Mouse (Mus musculus) lung, postnatal 14 days (tissue): Measurements from ENCODE around the gene Hist1h3d.
"Not testable (repeated sequence)": the region's sequence is repeated elsewhere in the genome, so short reads cannot be mapped to it uniquely, and the experiment has no call there.

Experiments
- DNase-seq: peaks from one replicate; pipeline ENCODE4 v3.0.0; 2021

Hist1h3d gene

GRCm38 (mm10) chr13:23542225-23542980 lies 33.2 kb upstream of the Hist1h3d start:
- not testable (repeated sequence) for DNase-seq

GRCm38 (mm10) chr13:23542999-23543607 lies 32.5 kb upstream of the Hist1h3d start, which contains the start of gene Hist1h2bh:
Gene Hist1h2bh (minus strand): TSS chr13:23543392.
- DNase-seq, result peak; percentile 56

- peak; percentile 68 for DNase-seq
These were observed 31.4 kb upstream of the Hist1h3d start, which contains the start of gene Hist1h3f for GRCm38 (mm10) chr13:23543965-23544786. Gene Hist1h3f (plus strand): TSS chr13:23544052.

GRCm38 (mm10) chr13:23544787-23545120 lies 30.8 kb upstream of the Hist1h3d start:
- not testable (repeated sequence) for DNase-seq

- DNase-seq, result no peak
These were observed 28.9 kb upstream of the Hist1h3d start for GRCm38 (mm10) chr13:23546694-23547093.

GRCm38 (mm10) chr13:23550761-23551145 lies 24.8 kb upstream of the Hist1h3d start:
- DNase-seq, result no peak

- peak; percentile 82 for DNase-seq
These were observed 24.3 kb upstream of the Hist1h3d start, which contains the start of gene Hist1h4f for GRCm38 (mm10) chr13:23551146-23551834. Gene Hist1h4f (minus strand): TSS chr13:23551648.

- no peak for DNase-seq
These were observed 23.3 kb upstream of the Hist1h3d start for GRCm38 (mm10) chr13:23551931-23552914.

DNA sequence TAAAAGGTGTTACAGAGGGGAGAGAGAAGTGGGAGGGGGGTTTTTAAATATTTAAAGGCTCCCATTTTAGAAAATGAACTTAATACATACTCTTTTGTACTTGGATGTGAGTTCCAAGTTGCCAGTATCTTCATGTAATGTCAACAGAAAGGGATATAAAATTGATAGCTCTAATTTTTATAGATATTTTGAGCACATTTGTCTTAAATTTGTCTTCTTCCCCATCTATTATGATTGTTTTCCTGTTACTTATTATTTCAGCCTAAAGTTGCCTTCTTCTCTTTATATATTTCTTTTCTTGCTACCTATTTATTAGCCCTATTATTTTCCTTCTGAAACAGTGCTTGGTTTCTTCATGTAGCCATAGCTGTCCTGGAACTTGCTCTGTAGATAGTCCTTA lies 22.6 kb upstream of the Hist1h3d start, which contains the start of gene Hist1h1d:
Hist1h1d (plus strand) TSS at position 301 of the 400 bp plus-strand sequence.
- DNase-seq, result no peak

DNA sequence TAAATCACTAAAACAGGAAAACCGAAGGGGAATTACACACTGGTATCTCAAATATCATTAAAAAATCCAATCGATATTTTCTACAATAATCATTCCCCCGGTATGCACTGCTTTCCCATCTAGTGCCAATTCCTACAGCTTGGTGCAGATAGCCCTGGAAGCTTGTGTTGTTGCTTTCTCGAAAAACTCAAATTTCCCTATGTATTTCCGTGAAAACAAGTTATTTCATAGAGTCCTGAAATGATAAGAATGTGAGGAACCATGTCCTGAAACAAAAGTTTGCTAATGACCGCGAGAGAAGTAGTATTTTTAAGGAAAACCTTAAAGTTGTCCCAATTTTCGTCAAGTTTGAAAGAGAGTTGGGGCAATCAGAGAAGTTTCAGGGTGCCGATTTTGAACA lies 21.2 kb upstream of the Hist1h3d start:
- no peak for DNase-seq

- DNase-seq, result peak; percentile 70
These were observed 20.4 kb upstream of the Hist1h3d start for GRCm38 (mm10) chr13:23554925-23555838.

DNA sequence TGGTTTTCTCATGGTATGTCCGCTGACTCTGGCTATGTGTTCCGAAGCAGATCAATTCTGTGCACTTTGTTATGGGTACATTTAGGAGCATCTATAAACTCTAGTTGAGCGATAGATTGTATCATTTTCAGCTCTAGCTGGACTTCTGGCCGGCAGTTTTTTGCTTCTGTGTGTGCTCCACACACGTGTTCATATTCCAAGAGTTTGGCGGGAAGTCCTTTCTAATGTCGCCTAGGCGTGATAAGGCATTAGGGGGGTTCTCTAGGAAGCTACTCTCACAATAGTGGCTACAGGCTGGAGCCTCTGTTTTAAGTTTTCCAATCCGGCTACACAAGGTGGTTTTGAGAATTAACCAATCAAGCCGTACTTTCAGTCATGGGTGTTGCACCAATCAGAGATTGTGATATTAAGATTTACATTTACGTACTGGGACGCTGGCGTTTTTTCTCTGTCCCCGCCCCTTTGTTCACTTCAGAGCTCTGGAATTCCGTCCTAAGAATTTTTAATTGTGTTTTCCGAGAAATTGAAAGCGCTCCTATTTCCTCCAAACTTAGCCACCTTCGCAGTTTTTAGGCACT lies 19.6 kb upstream of the Hist1h3d start:
- peak; percentile 64 for DNase-seq

- no peak for DNase-seq
These were observed 18.7 kb upstream of the Hist1h3d start for GRCm38 (mm10) chr13:23556906-23557305.

- not testable (repeated sequence) for DNase-seq
These were observed 14.9 kb upstream of the Hist1h3d start for GRCm38 (mm10) chr13:23560699-23561098.

DNA sequence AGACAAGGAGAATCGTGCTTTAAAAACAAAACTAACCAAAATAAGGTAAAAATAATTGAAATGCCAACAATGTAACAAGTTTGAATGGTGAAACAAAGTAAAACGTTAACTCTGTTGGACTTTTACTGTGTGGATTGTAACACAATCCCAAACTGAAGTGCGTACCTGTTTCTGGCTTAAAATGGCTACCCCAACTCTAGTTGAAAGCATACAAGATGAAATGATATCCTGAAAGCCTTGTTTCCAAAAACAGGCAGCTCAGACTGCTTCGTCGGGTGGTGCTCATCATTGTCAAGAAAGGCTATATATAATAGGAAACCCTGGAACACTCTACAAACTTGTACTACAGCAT lies 14.1 kb upstream of the Hist1h3d start:
- DNase-seq, result not testable (repeated sequence)

DNA sequence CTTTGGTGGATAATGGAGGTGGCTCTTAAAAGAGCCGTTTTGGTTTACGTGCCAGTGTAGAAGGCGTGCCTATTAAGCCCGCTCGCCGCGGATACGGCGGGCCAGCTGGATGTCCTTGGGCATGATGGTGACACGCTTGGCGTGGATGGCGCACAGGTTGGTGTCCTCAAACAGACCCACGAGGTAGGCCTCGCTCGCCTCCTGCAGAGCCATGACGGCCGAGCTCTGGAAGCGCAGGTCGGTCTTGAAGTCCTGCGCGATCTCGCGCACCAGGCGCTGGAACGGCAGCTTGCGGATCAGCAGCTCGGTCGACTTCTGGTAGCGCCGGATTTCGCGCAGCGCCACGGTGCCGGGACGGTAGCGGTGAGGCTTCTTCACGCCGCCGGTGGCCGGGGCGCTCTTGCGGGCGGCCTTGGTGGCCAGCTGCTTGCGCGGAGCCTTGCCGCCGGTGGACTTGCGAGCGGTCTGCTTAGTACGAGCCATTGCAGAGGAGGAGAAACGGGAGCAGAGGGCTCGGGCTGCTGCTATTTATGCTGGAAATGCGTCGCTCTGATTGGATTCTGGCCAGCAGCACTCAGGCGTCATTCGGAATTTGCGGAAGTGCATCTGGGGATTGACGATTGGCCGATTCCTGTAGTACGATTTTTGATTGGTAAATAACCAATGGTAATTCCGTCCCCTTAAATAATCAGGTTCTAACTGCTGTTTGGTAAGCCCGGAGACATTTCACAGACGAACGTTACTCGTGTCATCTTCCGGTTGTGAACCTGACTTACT lies 13.5 kb upstream of the Hist1h3d start, which contains the start of gene Hist1h3e:
Hist1h3e (minus strand) TSS at position 487 of the 777 bp plus-strand sequence.
- peak; percentile 93 for DNase-seq

DNA sequence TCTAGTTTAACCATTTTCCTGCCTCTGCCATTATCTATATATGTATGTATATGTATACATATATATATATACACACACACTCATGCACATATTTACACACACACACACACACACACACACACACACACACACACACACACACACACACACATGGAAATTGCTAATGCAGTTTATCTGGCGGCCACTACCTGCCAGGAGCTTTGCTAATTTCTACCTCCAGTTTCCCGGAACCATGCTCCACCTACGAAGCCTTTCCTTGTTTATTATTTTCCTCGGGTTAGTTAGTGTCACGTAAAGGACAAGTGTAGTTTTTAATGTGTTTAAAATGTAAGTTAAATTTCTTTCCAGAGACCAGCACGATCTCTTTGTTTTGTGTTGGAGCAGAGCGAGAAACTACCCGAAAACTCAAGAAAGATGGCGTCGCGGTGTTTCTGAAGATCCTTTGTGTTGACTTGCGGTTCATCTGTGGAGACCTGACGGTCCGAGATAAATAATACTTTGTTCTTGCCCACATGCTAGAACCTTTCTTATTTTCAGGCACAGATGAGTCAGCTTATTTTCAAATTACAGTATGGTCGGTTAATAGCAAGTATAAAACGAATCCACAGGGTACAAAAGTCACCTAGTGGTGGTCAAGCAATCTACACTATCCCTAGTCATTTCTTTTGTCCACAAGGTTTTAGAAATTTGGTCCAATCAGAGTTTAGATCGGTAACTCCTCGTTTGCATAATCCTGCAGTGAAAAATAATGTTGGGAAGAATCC lies 12.7 kb upstream of the Hist1h3d start:
- no peak for DNase-seq

GRCm38 (mm10) chr13:23564482-23564881 lies 11.1 kb upstream of the Hist1h3d start:
- no peak for DNase-seq
